Mouse (Mus musculus): ENCODE measurements around the gene Rrp9. TPM values are rescaled to one million over a fixed set of nuclear protein-coding genes. Genes with fewer than 3 reads are reported as not detected.
A peak's percentile ranks its signal among the peaks of the same experiment; 100 is the strongest.

Rrp9 gene
- polyA plus RNA-seq, 1 experiment from 2014 or later, result 56.8 TPM

DNA sequence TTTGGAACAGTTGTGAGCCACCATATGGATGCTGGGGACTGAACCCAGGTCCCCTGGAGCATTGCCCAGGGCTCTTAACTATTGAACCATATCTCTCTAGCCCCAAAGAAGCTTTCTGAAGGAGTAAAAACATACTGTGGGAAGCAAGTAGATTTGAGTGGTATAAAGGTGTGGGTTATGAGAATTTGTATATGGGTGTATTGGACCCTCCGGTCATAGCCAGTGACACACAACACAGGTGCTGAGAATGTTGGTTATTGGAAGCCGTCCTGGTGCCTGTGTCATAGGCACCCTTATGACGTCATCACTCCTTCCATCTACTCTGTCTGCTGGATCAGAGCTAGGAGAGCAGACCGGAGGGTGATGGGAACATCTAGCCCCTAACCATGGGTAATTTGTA, 38.5 kb downstream of the Rrp9 start, which contains the start of gene Iqcf5:
TSS of gene Iqcf5 (plus strand) at position 301 of the 400 bp plus-strand sequence.
- no peak for DNase-seq (ENCODE audit: low spot score)

DNA sequence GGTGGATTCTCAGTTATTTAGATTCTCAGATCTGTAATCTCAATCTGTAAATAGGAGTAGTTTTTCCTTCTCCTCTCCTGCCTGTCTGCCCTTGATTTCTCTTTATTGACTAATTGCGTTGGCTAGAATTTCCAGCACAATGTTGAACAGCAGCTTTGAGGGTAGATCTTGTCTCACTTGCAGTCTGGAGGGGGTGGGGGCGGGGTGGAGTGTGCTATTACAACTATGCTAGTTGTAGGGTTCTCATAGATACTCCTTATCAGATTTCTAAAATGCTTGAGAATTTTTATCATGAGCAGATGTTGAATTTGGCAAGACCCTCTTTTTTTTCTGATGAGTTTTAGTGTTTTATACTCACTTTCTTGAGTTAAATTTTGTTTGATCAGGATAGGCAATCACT, 43.7 kb downstream of the Rrp9 start:
- no peak for DNase-seq (ENCODE audit: low spot score)

DNA sequence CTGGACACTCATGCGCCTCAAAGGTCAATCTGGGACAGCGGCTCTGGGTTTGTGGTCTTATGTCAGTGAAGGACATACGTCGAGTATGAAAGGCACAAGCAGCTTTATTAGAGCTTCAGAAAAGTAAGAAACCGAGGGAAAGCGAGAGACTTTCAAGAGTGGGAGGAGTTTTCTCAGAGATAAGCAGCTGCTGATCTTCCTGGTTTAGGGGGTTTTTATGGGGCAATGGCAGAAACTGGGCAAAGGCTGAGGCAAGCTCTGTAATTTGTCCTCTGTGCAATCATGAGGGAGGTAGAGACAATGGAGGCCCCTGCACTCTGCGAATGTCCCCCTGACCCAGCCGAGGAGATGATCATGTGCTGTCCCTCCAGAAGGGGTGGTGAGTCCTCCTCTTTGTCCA, 44.1 kb downstream of the Rrp9 start:
- no peak for DNase-seq (ENCODE audit: low spot score)

DNA sequence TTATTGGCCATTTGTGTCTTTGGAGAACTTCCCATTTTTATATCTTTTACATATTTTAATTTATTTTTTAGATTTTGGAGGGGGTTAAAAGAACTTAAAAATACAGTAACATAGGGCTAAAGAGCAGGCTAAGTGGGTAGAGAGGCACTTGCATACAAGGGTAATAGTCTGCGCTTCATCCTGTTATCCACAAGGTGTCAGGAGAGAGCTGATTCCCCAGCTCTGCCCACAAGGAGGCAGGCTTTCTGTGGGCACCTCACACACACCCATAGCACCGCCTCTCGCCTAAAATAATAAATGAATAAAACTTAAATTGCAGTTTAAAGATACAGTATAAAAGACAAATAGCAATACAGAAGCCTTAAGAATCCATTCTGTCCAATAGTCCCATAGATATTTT, 56.1 kb downstream of the Rrp9 start:
- DNase-seq (ENCODE audit: low spot score), result peak; percentile 60

DNA sequence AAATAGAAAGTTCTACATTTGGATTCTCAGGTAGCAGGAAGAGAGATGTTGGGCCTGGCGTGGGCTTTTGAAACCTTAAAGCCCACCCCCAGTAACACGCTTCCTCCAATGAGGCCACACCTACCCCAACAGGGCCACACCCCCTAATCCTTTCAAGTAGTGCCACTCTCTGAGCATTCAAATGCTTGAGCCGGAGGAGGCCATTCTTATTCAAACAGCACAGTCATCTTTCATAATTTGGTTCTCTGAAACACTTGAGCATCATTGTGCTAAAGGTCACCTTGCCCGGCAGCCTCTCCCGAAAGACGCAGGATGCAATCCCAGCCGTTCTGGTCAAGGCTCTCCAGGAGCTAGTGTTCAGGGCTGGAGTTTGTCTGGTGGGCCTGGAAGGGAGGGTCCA, 58.5 kb downstream of the Rrp9 start:
- DNase-seq (ENCODE audit: low spot score), result no peak

DNA sequence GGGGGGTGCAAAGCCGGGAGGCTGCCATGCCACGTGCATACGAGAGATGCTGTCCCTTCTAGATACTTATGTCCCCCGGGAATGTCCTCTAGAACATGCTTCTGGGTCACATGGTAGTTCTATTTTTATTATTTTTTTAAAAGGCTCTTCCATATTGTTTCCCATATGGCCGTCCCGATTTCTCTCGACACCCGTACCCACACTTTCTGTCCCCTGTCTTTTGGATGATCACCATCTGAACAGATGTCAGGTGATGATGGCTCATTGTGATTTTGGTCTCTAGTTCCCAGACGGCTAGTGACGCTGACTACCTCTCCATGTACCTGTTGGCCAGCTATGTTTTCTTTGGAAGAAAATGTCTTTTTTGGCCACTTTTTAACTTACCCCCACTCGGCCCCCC, 59.2 kb downstream of the Rrp9 start:
- DNase-seq (ENCODE audit: low spot score), result no peak

Other genes with a start within 250 kb of the Rrp9 start
- gene Alas1, start 227.3 kb upstream of the Rrp9 start, polyA plus RNA-seq (2015; fragmentation: Nextera tagmentation; extraction: Ambion mirVana), result 80.1 and 93.8 TPM in 2 replicates
- gene Poc1a, start 194.9 kb upstream of the Rrp9 start, polyA plus RNA-seq (2015; fragmentation: Nextera tagmentation; extraction: Ambion mirVana), result 35.6 and 37.2 TPM in 2 replicates
- 9.1 and 11.3 TPM in 2 replicates for gene Dusp7, start 107.3 kb upstream of the Rrp9 start, polyA plus RNA-seq (2015; fragmentation: Nextera tagmentation; extraction: Ambion mirVana)
- gene Rpl29, start 46.5 kb upstream of the Rrp9 start, polyA plus RNA-seq (2015; fragmentation: Nextera tagmentation; extraction: Ambion mirVana), result 1,071 and 1,139 TPM in 2 replicates
- gene Acy1, start 37.6 kb upstream of the Rrp9 start, polyA plus RNA-seq (2015; fragmentation: Nextera tagmentation; extraction: Ambion mirVana), result 17.4 and 18.3 TPM in 2 replicates
- 9.4 and 13.0 TPM in 2 replicates for gene Abhd14b, start 28.5 kb upstream of the Rrp9 start, polyA plus RNA-seq (2015; fragmentation: Nextera tagmentation; extraction: Ambion mirVana)
- gene Abhd14a, start 28.3 kb upstream of the Rrp9 start, polyA plus RNA-seq (2015; fragmentation: Nextera tagmentation; extraction: Ambion mirVana), result 15.7 and 19.6 TPM in 2 replicates
- 12.6 and 16.3 TPM in 2 replicates for gene Pcbp4, start 22.7 kb upstream of the Rrp9 start, polyA plus RNA-seq (2015; fragmentation: Nextera tagmentation; extraction: Ambion mirVana)
- 0.17 and 0.20 TPM in 2 replicates for gene Gpr62, start 10.0 kb upstream of the Rrp9 start, polyA plus RNA-seq (2015; fragmentation: Nextera tagmentation; extraction: Ambion mirVana)
- gene Parp3, start 986 bp downstream of the Rrp9 start, polyA plus RNA-seq (2015; fragmentation: Nextera tagmentation; extraction: Ambion mirVana), result 18.0 and 22.3 TPM in 2 replicates
- not detected in 2 replicates for gene Iqcf1, start 24.0 kb downstream of the Rrp9 start, polyA plus RNA-seq (2015; fragmentation: Nextera tagmentation; extraction: Ambion mirVana)
- 0.26 and 0.27 TPM in 2 replicates for gene Iqcf5, start 38.6 kb downstream of the Rrp9 start, polyA plus RNA-seq (2015; fragmentation: Nextera tagmentation; extraction: Ambion mirVana)
- not detected in 2 replicates for gene Iqcf3, start 85.7 kb downstream of the Rrp9 start, polyA plus RNA-seq (2015; fragmentation: Nextera tagmentation; extraction: Ambion mirVana)
- gene Iqcf4, start 95.0 kb downstream of the Rrp9 start, polyA plus RNA-seq (2015; fragmentation: Nextera tagmentation; extraction: Ambion mirVana), result not detected in 2 replicates
- not detected in 2 replicates for gene Iqcf6, start 150.6 kb downstream of the Rrp9 start, polyA plus RNA-seq (2015; fragmentation: Nextera tagmentation; extraction: Ambion mirVana)
- 0.10 and 0.12 TPM in 2 replicates for gene Grm2, start 180.1 kb downstream of the Rrp9 start, polyA plus RNA-seq (2015; fragmentation: Nextera tagmentation; extraction: Ambion mirVana)
- gene Tex264, start 210.0 kb downstream of the Rrp9 start, polyA plus RNA-seq (2015; fragmentation: Nextera tagmentation; extraction: Ambion mirVana), result 47.0 and 60.1 TPM in 2 replicates